Mouse (Mus musculus) cerebellum, adult 8-10 months (tissue): Measurements from ENCODE around the gene Ifnab.

ENCODE experiments used
- DNase-seq: peaks from one replicate; pipeline ENCODE4 v3.0.0; 2022

The Ifnab gene

DNA sequence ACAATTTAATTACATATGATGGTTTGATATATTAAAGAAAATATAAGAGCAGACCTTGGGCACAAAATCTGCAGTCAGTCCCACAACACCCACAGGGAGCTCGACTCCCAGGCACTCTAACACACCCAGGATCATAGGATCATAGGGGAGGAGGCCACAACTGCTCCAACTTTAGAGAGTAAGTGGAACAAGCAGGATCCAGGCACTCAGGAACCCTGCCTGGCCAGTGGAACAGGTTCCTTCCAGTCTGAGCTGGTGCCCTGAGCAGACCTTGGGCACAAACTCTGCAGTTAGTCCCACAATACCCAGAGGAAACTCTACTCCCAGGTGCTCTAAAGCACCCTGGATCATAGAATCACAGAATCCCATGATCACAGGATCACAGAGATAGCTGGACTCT, 35.7 kb downstream of the Ifnab start:
- no peak for DNase-seq

GRCm38 (mm10) chr4:88653644-88654043, 37.5 kb downstream of the Ifnab start:
- no peak for DNase-seq

DNA sequence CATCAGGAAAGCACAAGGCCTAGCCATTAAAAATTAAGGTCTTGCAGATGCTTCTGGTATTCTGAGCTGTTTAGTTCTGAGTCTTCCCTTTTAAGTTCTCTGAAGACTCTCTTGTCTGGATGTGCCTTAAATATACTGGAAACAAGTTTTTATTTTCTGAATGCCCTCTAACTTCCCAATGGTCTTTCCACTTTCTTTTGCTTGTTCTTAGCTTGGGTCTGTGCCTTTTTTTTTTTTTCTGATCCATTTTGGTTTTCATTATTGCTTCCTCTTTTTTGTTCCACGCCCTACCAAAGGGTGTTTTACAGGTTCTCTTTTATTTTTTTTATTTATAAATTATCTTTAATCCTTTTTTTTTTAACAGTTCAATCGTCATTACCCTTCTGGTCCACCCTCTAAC, 46.8 kb downstream of the Ifnab start, which contains the start of gene Ifna13:
Ifna13 (minus strand) TSS at position 101 of the 400 bp plus-strand sequence.
- DNase-seq, result no peak

DNA sequence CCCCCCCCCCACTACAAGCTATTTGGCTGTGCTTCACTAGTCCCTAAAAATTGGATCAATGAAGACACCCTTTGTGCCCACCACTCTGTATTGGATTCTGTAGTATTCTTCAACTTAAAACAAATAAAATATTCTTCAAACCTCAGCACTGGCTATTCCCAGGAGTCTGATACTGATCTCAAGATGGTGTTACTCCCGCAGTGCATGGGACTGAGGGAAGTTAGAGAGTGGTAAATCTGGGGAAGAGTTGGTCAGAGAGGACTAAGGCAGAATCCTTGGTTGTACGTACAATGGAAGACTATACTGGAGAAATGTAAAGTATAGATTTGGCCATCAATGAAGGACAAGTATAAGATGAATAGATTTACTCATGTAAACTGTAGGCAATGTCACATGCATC, 48.6 kb downstream of the Ifnab start:
- no peak for DNase-seq

DNA sequence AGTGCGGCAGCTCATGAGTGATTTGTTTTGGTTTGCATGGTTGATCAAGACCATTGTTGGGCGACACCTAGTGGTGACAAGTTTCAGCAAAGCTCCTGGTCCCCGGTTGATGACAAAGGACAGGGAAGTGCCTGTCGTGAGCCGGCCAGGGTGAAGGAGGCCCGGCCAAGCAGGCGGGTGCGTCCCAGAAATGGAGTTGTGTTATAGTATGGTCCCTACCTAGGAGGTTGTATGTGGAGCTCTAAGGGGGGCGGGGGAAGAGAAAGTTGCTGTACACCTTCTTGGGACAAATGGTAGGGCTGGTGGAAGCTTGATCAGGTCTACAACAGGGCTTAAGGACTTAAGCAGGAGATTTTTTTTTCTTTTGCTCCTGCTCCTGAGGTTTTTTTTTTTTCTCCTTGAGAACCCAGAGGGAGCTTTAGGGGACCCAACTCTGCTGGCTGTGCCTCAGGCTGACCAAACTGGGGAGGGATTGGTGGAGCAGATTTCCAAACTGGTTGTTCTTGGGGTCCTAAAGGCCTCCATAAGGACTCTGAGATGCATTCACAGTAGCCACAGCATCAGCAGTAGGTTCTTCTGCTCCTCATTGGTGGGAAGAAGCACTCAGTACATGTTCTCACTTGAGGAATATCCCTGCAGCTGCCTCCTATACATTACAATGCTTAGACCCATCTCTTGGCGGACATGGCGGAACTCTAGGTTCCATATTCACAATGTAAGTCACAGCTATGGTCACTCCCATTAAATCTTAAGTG, 49.9 kb downstream of the Ifnab start:
- DNase-seq, result peak; percentile 95

DNA sequence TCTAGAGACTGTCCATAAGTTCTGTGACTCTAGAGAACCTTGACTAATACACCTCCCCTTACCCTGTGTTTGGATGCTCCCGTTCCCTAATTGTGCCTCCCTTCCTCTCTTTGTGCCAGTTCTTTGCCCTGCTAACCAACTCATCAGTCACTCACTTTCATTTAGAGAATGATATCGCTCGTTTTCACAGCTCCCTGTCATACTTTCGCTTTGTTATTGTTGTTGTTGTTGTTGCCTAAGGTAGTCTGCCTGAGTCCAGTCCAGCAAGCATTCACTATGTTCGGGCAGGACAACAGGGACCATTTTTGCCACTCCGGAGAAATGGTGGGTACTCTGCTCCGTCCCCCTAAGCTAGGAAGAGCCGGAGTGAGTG, 50.5 kb downstream of the Ifnab start:
- no peak for DNase-seq
